Mouse (Mus musculus): Measurements from ENCODE around the gene Fez2.

DNA sequence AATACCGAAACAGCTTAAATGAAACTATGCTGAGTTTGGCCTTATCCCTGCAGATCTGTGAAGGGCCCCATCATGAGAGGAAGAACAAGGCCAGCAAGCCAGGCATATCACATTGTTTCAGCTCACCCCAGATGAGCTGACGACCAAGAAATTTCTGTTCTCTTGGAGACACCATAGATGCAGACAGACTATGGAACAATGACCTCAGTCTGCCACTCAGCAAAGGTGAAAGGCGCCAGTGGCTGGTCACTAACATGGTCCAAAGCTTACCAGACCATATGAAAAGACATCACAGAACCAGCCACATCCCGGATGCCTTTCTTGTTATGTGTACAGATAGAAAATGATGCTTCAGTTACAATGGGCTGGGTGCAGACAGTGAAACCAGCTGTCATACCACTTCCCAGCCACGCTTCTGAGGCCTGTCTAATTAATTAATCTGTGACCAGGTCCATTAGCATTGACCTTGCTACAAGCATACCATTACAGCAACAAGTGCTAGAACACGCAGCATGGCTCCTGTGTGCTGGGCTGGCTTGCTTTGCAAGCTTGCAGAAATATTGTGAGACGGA lies 92.1 kb downstream of the Fez2 start:
- no peak for TF ChIP-seq CTCF (IDR thresholded peaks at IDR 0.05; ENCODE audit: low read depth)
- no peak for TF ChIP-seq EP300 (IDR thresholded peaks at IDR 0.05; ENCODE audit: low read depth)

All from liver, postnatal 0 days (tissue).